Mouse (Mus musculus) embryonic fibroblast, embryonic 13.5 days (primary cell): ENCODE measurements around the gene Depdc1b.

ENCODE experiments used
- CTCF ChIP-seq: IDR thresholded peaks from 2 replicates; pipeline ENCODE4 v1.5.1; 2011; ENCODE audit warnings: mild to moderate bottlenecking, control low read depth, low read length, moderate library complexity, borderline replicate concordance; ENCODE audit not compliant: insufficient read depth
- POLR2A ChIP-seq: IDR thresholded peaks from 2 replicates; pipeline ENCODE4 v1.6.1; 2011; ENCODE audit warnings: low read depth, mild to moderate bottlenecking, control low read depth, low read length, moderate library complexity

DNA sequence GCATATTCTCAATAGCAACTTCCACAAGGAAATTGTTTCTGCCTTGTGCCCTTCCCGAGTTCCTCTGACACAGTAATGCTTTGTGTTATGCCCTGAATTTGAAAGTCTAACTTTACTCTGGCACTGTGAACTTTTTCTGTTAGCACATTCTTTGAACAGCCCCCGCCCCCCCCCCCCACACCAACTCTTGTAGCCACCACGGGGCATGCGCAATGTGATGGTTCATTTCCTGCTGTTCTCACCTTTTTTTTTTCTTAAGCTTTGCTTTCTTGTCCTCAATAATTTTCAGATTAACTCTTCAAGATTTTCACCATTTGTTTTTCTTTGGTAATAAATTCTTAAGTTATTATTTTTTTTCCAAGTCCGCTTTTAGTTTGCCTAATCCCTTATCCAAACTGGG, 42.7 kb upstream of the Depdc1b start:
- TF ChIP-seq POLR2A (no peak), CTCF (no peak)
